Mouse (Mus musculus) limb, embryonic 13.5 days (tissue): Measurements from ENCODE around the gene Szt2. TPM values are rescaled to one million over a fixed set of nuclear protein-coding genes. Genes with fewer than 3 reads are reported as not detected.

Source experiments
- ATAC-seq: fragments of 200-750 bp; cut with Nextera tagmentation; 2 replicates; pipeline ENCODE4 v1.8.0; 2017; ENCODE audit warnings: low read depth, moderate number of reproducible peaks, moderate TSS enrichment; ENCODE audit not compliant: low FRiP score
- H3K27ac ChIP-seq: fragments of 300-500 bp; sonication (generic); 2 replicates; pipeline ENCODE4 v1.5.1; 2015; ENCODE audit warnings: inconsistent platforms, mild to moderate bottlenecking, moderate library complexity
- H3K27me3 ChIP-seq: fragments of 300-500 bp; sonication (generic); 2 replicates; pipeline ENCODE4 v1.6.1; 2015; ENCODE audit warnings: mild to moderate bottlenecking, inconsistent platforms
- H3K36me3 ChIP-seq: fragments of 300-500 bp; sonication (generic); 2 replicates; pipeline ENCODE4 v1.6.1; 2015; ENCODE audit warnings: inconsistent platforms, mild to moderate bottlenecking, moderate library complexity
- H3K4me1 ChIP-seq: fragments of 300-500 bp; sonication (generic); 2 replicates; pipeline ENCODE4 v1.6.1; 2015; ENCODE audit warnings: inconsistent platforms
- H3K4me2 ChIP-seq: fragments of 300-500 bp; sonication (generic); replicated peaks from 2 replicates; pipeline ENCODE4 v1.6.1; 2015; ENCODE audit warnings: inconsistent platforms, mild to moderate bottlenecking, moderate library complexity
- H3K4me3 ChIP-seq: fragments of 300-500 bp; sonication (generic); 2 replicates; pipeline ENCODE4 v1.5.1; 2015; ENCODE audit warnings: moderate library complexity, mild to moderate bottlenecking, inconsistent platforms
- H3K9ac ChIP-seq: fragments of 300-500 bp; sonication (generic); 2 replicates; pipeline ENCODE4 v1.6.1; 2015; ENCODE audit warnings: mild to moderate bottlenecking, inconsistent platforms
- H3K9me3 ChIP-seq: fragments of 300-500 bp; sonication (generic); 2 replicates; pipeline ENCODE4 v1.6.1; 2016; ENCODE audit warnings: inconsistent platforms
- WGBS: fragments of 180-500 bp; shearing (Covaris S2); methylation state at CpG from one replicate; pipeline ENCODE4 v1.1.7; 2015; 5-methylcytosine and 5-hydroxymethylcytosine counted together
- polyA plus RNA-seq: library from polyadenylated mRNA; unstranded; fragments of >200 nt; fragmentation: Nextera tagmentation; extraction: Ambion mirVana; gene quantifications from 2 replicates; pipeline ENCODE4 v1.2.1, GENCODE M21; 2015

Szt2 gene
- polyA plus RNA-seq, 1 experiment from 2014 or later = 10.6 TPM

GRCm38 (mm10) chr4:118401421-118401820, 7.7 kb downstream of the Szt2 start:
- no peak overlapping the region for H3K4me3 ChIP-seq
- no peaks in the 10 kb centered on the region for H3K9me3 ChIP-seq
- no peak overlapping the region for H3K4me2 ChIP-seq
- no peaks in the 10 kb centered on the region for H3K4me1 ChIP-seq
- H3K9ac ChIP-seq = no peak overlapping the region
- no peak for ATAC-seq
- WGBS = 94% methylated on average over 3 of the region's 3 CpGs
- H3K27ac ChIP-seq = no peak overlapping the region
- no peaks in the 10 kb centered on the region for H3K27me3 ChIP-seq
- peaks cover 86% of the 10 kb centered on the region for H3K36me3 ChIP-seq

GRCm38 (mm10) chr4:118398400-118398799, 10.7 kb downstream of the Szt2 start:
- H3K4me1 ChIP-seq = no peaks in the 10 kb centered on the region
- no peaks in the 10 kb centered on the region for H3K27me3 ChIP-seq
- ATAC-seq = no peak
- peaks cover 93% of the 10 kb centered on the region for H3K36me3 ChIP-seq
- 92% methylated on average over 6 of the region's 6 CpGs for WGBS
- no peaks in the 10 kb centered on the region for H3K9me3 ChIP-seq
- H3K27ac ChIP-seq = no peak overlapping the region
- no peak overlapping the region for H3K4me2 ChIP-seq
- no peak overlapping the region for H3K9ac ChIP-seq
- H3K4me3 ChIP-seq = no peak overlapping the region

- no peak overlapping the region for H3K4me2 ChIP-seq
- H3K27me3 ChIP-seq = no peaks in the 10 kb centered on the region
- no peak overlapping the region for H3K27ac ChIP-seq
- H3K9me3 ChIP-seq = no peaks in the 10 kb centered on the region
- H3K4me3 ChIP-seq = no peak overlapping the region
- ATAC-seq = no peak
- peaks cover 93% of the 10 kb centered on the region for H3K36me3 ChIP-seq
- no peaks in the 10 kb centered on the region for H3K4me1 ChIP-seq
- no peak overlapping the region for H3K9ac ChIP-seq
- WGBS = 79% methylated on average over 3 of the region's 3 CpGs
These were observed 12.6 kb downstream of the Szt2 start for GRCm38 (mm10) chr4:118396433-118396832.

GRCm38 (mm10) chr4:118395289-118395688, 13.8 kb downstream of the Szt2 start:
- Histone ChIP-seq H3K9ac (no peak overlapping the region), H3K4me2 (no peak overlapping the region), H3K4me1 (no peaks in the 10 kb centered on the region), H3K27ac (no peak overlapping the region), H3K4me3 (no peak overlapping the region), H3K27me3 (no peaks in the 10 kb centered on the region), H3K9me3 (no peaks in the 10 kb centered on the region), H3K36me3 (peaks cover 94% of the 10 kb centered on the region)
- ATAC-seq = no peak
- 92% methylated on average over 4 of the region's 4 CpGs for WGBS

GRCm38 (mm10) chr4:118394505-118394904, 14.6 kb downstream of the Szt2 start:
- Histone ChIP-seq H3K9ac (no peak overlapping the region), H3K4me3 (no peak overlapping the region), H3K9me3 (no peaks in the 10 kb centered on the region), H3K27ac (no peak overlapping the region), H3K4me1 (no peaks in the 10 kb centered on the region), H3K4me2 (no peak overlapping the region), H3K36me3 (peaks cover 95% of the 10 kb centered on the region), H3K27me3 (no peaks in the 10 kb centered on the region)
- ATAC-seq = no peak
- WGBS = 94% methylated on average over 6 of the region's 6 CpGs

GRCm38 (mm10) chr4:118390146-118390545, 18.9 kb downstream of the Szt2 start:
- 92% methylated on average over 11 of the region's 11 CpGs for WGBS

GRCm38 (mm10) chr4:118387316-118387715, 21.8 kb downstream of the Szt2 start:
- 0 out of 2 replicates have a peak overlapping the region, but pooled peaks have one; percentile 14 for H3K9ac ChIP-seq
- WGBS = 93% methylated on average over 8 of the region's 8 CpGs
- H3K4me3 ChIP-seq = no peak overlapping the region
- H3K4me2 ChIP-seq = no peak overlapping the region
- H3K27me3 ChIP-seq = no peaks in the 10 kb centered on the region
- peaks cover 100% of the 10 kb centered on the region for H3K36me3 ChIP-seq
- no peaks in the 10 kb centered on the region for H3K4me1 ChIP-seq
- no peak for ATAC-seq
- H3K27ac ChIP-seq = no peak overlapping the region
- no peaks in the 10 kb centered on the region for H3K9me3 ChIP-seq

More at GRCm38 (mm10) chr4:118390146-118390545, 18.9 kb downstream of the Szt2 start:
- Histone ChIP-seq H3K9ac (no peak overlapping the region), H3K4me2 (no peak overlapping the region), H3K27me3 (no peaks in the 10 kb centered on the region), H3K36me3 (peaks cover 100% of the 10 kb centered on the region), H3K4me3 (no peak overlapping the region), H3K4me1 (no peaks in the 10 kb centered on the region), H3K27ac (no peak overlapping the region), H3K9me3 (no peaks in the 10 kb centered on the region)
- no peak for ATAC-seq

GRCm38 (mm10) chr4:118383271-118383670, 25.8 kb downstream of the Szt2 start:
- H3K27me3 ChIP-seq = no peaks in the 10 kb centered on the region
- H3K9ac ChIP-seq = no peak overlapping the region
- 92% methylated on average over 7 of the region's 7 CpGs for WGBS
- no peak for ATAC-seq
- H3K27ac ChIP-seq = no peak overlapping the region
- peaks cover 97% of the 10 kb centered on the region for H3K36me3 ChIP-seq
- no peaks in the 10 kb centered on the region for H3K9me3 ChIP-seq
- H3K4me3 ChIP-seq = no peak overlapping the region
- H3K4me1 ChIP-seq = no peaks in the 10 kb centered on the region
- no peak overlapping the region for H3K4me2 ChIP-seq

- H3K4me3 ChIP-seq = no peak overlapping the region
- no peaks in the 10 kb centered on the region for H3K9me3 ChIP-seq
- no peaks in the 10 kb centered on the region for H3K4me1 ChIP-seq
- H3K27ac ChIP-seq = no peak overlapping the region
- 94% methylated on average over 6 of the region's 6 CpGs for WGBS
- H3K27me3 ChIP-seq = no peaks in the 10 kb centered on the region
- ATAC-seq = no peak
- H3K9ac ChIP-seq = no peak overlapping the region
- H3K4me2 ChIP-seq = no peak overlapping the region
- H3K36me3 ChIP-seq = peaks cover 98% of the 10 kb centered on the region
These were observed 33.1 kb downstream of the Szt2 start for GRCm38 (mm10) chr4:118375999-118376398.

- H3K27me3 ChIP-seq = no peaks in the 10 kb centered on the region
- no peaks in the 10 kb centered on the region for H3K9me3 ChIP-seq
- H3K36me3 ChIP-seq = peaks cover 94% of the 10 kb centered on the region
- H3K4me2 ChIP-seq = no peak overlapping the region
- no peak overlapping the region for H3K9ac ChIP-seq
- H3K27ac ChIP-seq = no peak overlapping the region
- WGBS = 90% methylated on average over 13 of the region's 13 CpGs
- no peak overlapping the region for H3K4me3 ChIP-seq
- no peak for ATAC-seq
- H3K4me1 ChIP-seq = no peaks in the 10 kb centered on the region
These were observed 37.3 kb downstream of the Szt2 start for GRCm38 (mm10) chr4:118371822-118372221.

- no peak for ATAC-seq
- H3K36me3 ChIP-seq = peaks cover 93% of the 10 kb centered on the region
- H3K27ac ChIP-seq = no peak overlapping the region
- no peak overlapping the region for H3K4me3 ChIP-seq
- WGBS = 93% methylated on average over 3 of the region's 3 CpGs
- no peak overlapping the region for H3K9ac ChIP-seq
- H3K4me1 ChIP-seq = no peaks in the 10 kb centered on the region
- H3K9me3 ChIP-seq = no peaks in the 10 kb centered on the region
- no peak overlapping the region for H3K4me2 ChIP-seq
- H3K27me3 ChIP-seq = no peaks in the 10 kb centered on the region
These were observed 40.5 kb downstream of the Szt2 start for GRCm38 (mm10) chr4:118368616-118369015.

GRCm38 (mm10) chr4:118367551-118367950, 41.5 kb downstream of the Szt2 start:
- Histone ChIP-seq H3K36me3 (peaks cover 93% of the 10 kb centered on the region), H3K4me3 (no peak overlapping the region), H3K4me1 (no peaks in the 10 kb centered on the region), H3K27me3 (no peaks in the 10 kb centered on the region), H3K27ac (no peak overlapping the region; the same call in 1 of the 2 replicates), H3K9ac (no peak overlapping the region), H3K9me3 (no peaks in the 10 kb centered on the region), H3K4me2 (no peak overlapping the region)
- ATAC-seq = no peak
- WGBS = 89% methylated on average over 12 of the region's 12 CpGs

GRCm38 (mm10) chr4:118365991-118366390, 43.1 kb downstream of the Szt2 start:
- Histone ChIP-seq H3K27me3 (no peaks in the 10 kb centered on the region), H3K4me1 (peaks cover under 1% of the 10 kb centered on the region; the same call in 1 of the 2 replicates), H3K27ac (no peak overlapping the region), H3K36me3 (peaks cover 92% of the 10 kb centered on the region), H3K4me2 (no peak overlapping the region), H3K4me3 (no peak overlapping the region), H3K9ac (no peak overlapping the region), H3K9me3 (no peaks in the 10 kb centered on the region)
- WGBS = 88% methylated on average over 14 of the region's 14 CpGs
- no peak for ATAC-seq
